Mouse (Mus musculus): ENCODE measurements at regions not wholly inside any gene's neighbourhood (a gene's known extent, or its start where the extent isn't known, plus 50 kb on each side); places are given as distances from the start of the nearest gene placed in this dataset.

- no peak overlapping the region for H3K4me3 ChIP-seq
- no peak overlapping the region for H3K27ac ChIP-seq
- TF ChIP-seq CTCF (conservative IDR thresholded peaks at IDR 0.05): no peak
- DNase-seq (ENCODE audit: low spot score in 2 of 2): no peak
These were observed 90.0 kb upstream of the Zcchc2 start for GRCm38 (mm10) chr1:105900158-105900557.

GRCm38 (mm10) chr1:105900920-105901319, 89.3 kb upstream of the Zcchc2 start:
- Histone ChIP-seq H3K27ac (no peak overlapping the region), H3K4me3 (no peak overlapping the region)
- DNase-seq (ENCODE audit: low spot score in 2 of 2): no peak
- no peak for TF ChIP-seq CTCF (conservative IDR thresholded peaks at IDR 0.05)

GRCm38 (mm10) chr1:105903286-105904115, 86.7 kb upstream of the Zcchc2 start:
- no peak for DNase-seq (ENCODE audit: low spot score in 2 of 2)
- no peak for TF ChIP-seq CTCF (conservative IDR thresholded peaks at IDR 0.05)
- no peak overlapping the region for H3K27ac ChIP-seq
- no peak overlapping the region for H3K4me3 ChIP-seq

- no peak overlapping the region for H3K4me3 ChIP-seq
- TF ChIP-seq CTCF (conservative IDR thresholded peaks at IDR 0.05): peak; percentile 56
- DNase-seq (ENCODE audit: low spot score in 2 of 2): no peak
- no peak overlapping the region for H3K27ac ChIP-seq
These were observed 85.5 kb upstream of the Zcchc2 start for GRCm38 (mm10) chr1:105904737-105905136.

GRCm38 (mm10) chr1:105905785-105906426, 84.3 kb upstream of the Zcchc2 start:
- Histone ChIP-seq H3K27ac (no peak overlapping the region), H3K4me3 (no peak overlapping the region)
- no peak for TF ChIP-seq CTCF (conservative IDR thresholded peaks at IDR 0.05)
- no peak for DNase-seq (ENCODE audit: low spot score in 2 of 2)

GRCm38 (mm10) chr1:105906427-105906798, 83.8 kb upstream of the Zcchc2 start:
- no peak for TF ChIP-seq CTCF (conservative IDR thresholded peaks at IDR 0.05)
- Histone ChIP-seq H3K4me3 (no peak overlapping the region), H3K27ac (no peak overlapping the region)
- DNase-seq (ENCODE audit: low spot score in 2 of 2): peak in 1 of 2 experiments; percentile 38

GRCm38 (mm10) chr1:105908029-105908876, 82.0 kb upstream of the Zcchc2 start:
- no peak overlapping the region for H3K4me3 ChIP-seq
- DNase-seq (ENCODE audit: low spot score in 2 of 2): peak in 1 of 2 experiments; percentile 25
- no peak for TF ChIP-seq CTCF (conservative IDR thresholded peaks at IDR 0.05)
- H3K27ac ChIP-seq: peak overlapping the region; percentile 23; the same call in 1 of the 2 replicates

- no peak overlapping the region for H3K4me3 ChIP-seq
- no peak for DNase-seq (ENCODE audit: low spot score in 2 of 2)
- no peak for TF ChIP-seq CTCF (conservative IDR thresholded peaks at IDR 0.05)
- no peak overlapping the region for H3K27ac ChIP-seq
These were observed 81.1 kb upstream of the Zcchc2 start for GRCm38 (mm10) chr1:105909121-105909520.

- H3K4me3 ChIP-seq: no peak overlapping the region
- no peak for DNase-seq (ENCODE audit: low spot score in 2 of 2)
- H3K27ac ChIP-seq: no peak overlapping the region
- no peak for TF ChIP-seq CTCF (conservative IDR thresholded peaks at IDR 0.05)
These were observed 78.5 kb upstream of the Zcchc2 start for GRCm38 (mm10) chr1:105911714-105912113.

- no peak overlapping the region for H3K27ac ChIP-seq
- no peak for TF ChIP-seq CTCF (conservative IDR thresholded peaks at IDR 0.05)
- DNase-seq (ENCODE audit: low spot score in 2 of 2): no peak
- H3K4me3 ChIP-seq: no peak overlapping the region
These were observed 68.4 kb upstream of the Zcchc2 start for GRCm38 (mm10) chr1:105921842-105922241.

GRCm38 (mm10) chr1:105922586-105922985, 67.6 kb upstream of the Zcchc2 start:
- H3K4me3 ChIP-seq: no peak overlapping the region
- TF ChIP-seq CTCF (conservative IDR thresholded peaks at IDR 0.05): no peak
- no peak overlapping the region for H3K27ac ChIP-seq
- DNase-seq (ENCODE audit: low spot score in 2 of 2): no peak

GRCm38 (mm10) chr1:105923001-105923400, 67.2 kb upstream of the Zcchc2 start:
- no peak for TF ChIP-seq CTCF (conservative IDR thresholded peaks at IDR 0.05)
- DNase-seq (ENCODE audit: low spot score in 2 of 2): no peak
- no peak overlapping the region for H3K4me3 ChIP-seq
- H3K27ac ChIP-seq: no peak overlapping the region
